Mouse (Mus musculus): ENCODE data around the gene Akap11. TPM values are rescaled to one million over a fixed set of nuclear protein-coding genes. Genes with fewer than 3 reads are reported as not detected.

Gene Akap11
- total RNA-seq, 2 experiments from 2014 or later, result 169 to 186 TPM

GRCm38 (mm10) chr14:78448807-78449406 is 87.7 kb downstream of the Akap11 start:
- DNase-seq (ENCODE audit: low spot score in 2 of 2), result no peak

DNA sequence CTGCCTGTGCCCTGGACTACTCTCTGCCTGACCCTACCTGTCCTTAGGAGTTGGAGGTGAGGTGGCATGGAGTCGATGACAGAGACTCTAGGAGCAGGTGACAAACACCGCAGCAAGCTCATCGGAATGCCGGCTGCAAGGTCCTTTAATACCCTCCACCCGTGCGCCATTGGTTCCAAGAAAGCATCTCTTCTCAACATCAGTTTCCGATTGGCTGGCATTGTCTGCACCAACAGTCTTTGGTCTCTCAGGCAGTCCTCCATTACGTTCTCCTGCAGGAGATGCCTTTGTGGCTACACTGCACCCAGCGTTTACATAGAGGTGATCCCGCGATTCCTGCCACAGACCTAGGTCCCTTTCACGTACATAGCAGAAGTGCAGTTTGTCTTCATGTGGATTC is 88.6 kb downstream of the Akap11 start:
- DNase-seq (ENCODE audit: low spot score in 2 of 2), result no peak

GRCm38 (mm10) chr14:78447542-78447941 is 89.1 kb downstream of the Akap11 start:
- DNase-seq (ENCODE audit: low spot score in 2 of 2), result no peak

Other genes with a start within 250 kb of the Akap11 start
- not detected for gene Tnfsf11, start 228.8 kb downstream of the Akap11 start, total RNA-seq (2021)
- 10 to 100 TPM; 67.8 to 71.2 TPM for gene Dgkh, start 196.0 kb upstream of the Akap11 start, total RNA-seq (2021)

Measured in left cerebral cortex, adult 18-20 months (tissue).